Mouse (Mus musculus): ENCODE data around the gene Prkn.

GRCm38 (mm10) chr17:12099415-12099814, 1259.2 kb downstream of the Prkn start:
- TF ChIP-seq CTCF (IDR thresholded peaks at IDR 0.05; ENCODE audit: low read depth) (peak; percentile 29), EP300 (IDR thresholded peaks at IDR 0.05; ENCODE audit: low read depth) (no peak)
